Mouse (Mus musculus) bone marrow, adult 2 months (tissue): ENCODE measurements around the gene Vps13c.

Experiments
- CTCF ChIP-seq: fragments of 200-500 bp; IDR thresholded peaks from 2 replicates; pipeline ENCODE4 v1.5.1; 2011; ENCODE audit warnings: low read length, control low read depth; ENCODE audit not compliant: control insufficient read depth, insufficient read depth
- POLR2A ChIP-seq: fragments of 200-500 bp; IDR thresholded peaks from 2 replicates; pipeline ENCODE4 v1.6.1; 2011; ENCODE audit warnings: low read depth, mild to moderate bottlenecking, control low read depth, low read length, borderline replicate concordance; ENCODE audit not compliant: control insufficient read depth

DNA sequence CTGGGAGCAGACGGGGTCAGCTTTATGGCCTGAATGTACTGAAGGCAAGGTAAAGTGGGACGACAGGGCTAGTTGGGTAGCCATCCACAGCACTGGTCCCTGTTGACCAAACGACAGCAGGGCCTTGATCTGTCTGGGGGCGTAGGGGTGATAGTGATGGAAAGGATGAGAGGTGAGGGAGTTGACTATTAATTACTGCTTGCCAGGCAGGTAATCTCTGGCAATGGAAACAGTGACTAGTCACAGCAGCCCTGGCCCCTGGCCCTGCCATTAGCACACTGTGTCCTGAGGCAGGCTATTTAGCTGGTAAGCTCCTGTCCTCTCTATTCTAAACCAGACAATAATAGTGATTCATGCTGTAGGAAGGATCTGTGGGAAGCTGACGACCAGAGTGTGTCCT lies 47.8 kb upstream of the Vps13c start:
- TF ChIP-seq CTCF: no peak
- TF ChIP-seq POLR2A: no peak
